Mouse (Mus musculus) mature B cell (primary cell): ENCODE results near the gene Fiz1.
"Not testable (repeated sequence)": the region's sequence is repeated elsewhere in the genome, so short reads cannot be mapped to it uniquely, and the experiment has no call there.

Experiments
- in situ Hi-C: fragments of 300-500 bp; cut with MboI; formaldehyde crosslinking; loops from 2 replicates; pipeline ENCODE4 v1.14.3; 2019

The Fiz1 gene

DNA sequence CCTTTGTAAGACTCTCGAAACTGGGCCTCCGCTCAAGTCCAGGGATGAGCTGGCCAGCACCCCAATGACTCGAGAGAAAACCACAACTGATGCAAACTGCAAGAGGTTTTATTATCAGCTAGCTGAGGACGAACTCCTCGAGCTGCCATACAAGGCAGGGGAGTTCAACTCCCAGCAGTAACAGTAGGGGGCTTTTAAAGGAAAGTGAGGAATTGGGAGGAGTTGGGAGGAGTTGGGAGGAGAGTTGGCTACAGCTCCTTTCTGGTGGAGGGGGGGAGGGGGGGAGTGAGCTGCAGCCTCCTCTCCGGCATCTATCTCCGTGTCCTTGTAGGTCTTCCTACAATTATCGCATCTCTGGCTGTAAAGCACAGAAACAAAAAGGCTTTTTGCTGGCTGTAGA is 11.6 kb downstream of the Fiz1 start:
- in situ Hi-C loops = not testable (repeated sequence)

GRCm38 (mm10) chr7:4999876-5000275 is 14.6 kb downstream of the Fiz1 start:
- in situ Hi-C loops = no loop called here

GRCm38 (mm10) chr7:4996934-4997333 is 17.6 kb downstream of the Fiz1 start:
- in situ Hi-C loops = no loop called here

- in situ Hi-C loops = no loop called here
These were observed 18.2 kb downstream of the Fiz1 start, which contains the start of gene Zfp579 for GRCm38 (mm10) chr7:4996003-4996895. TSS of gene Zfp579 (minus strand) at chr7:4996158.

DNA sequence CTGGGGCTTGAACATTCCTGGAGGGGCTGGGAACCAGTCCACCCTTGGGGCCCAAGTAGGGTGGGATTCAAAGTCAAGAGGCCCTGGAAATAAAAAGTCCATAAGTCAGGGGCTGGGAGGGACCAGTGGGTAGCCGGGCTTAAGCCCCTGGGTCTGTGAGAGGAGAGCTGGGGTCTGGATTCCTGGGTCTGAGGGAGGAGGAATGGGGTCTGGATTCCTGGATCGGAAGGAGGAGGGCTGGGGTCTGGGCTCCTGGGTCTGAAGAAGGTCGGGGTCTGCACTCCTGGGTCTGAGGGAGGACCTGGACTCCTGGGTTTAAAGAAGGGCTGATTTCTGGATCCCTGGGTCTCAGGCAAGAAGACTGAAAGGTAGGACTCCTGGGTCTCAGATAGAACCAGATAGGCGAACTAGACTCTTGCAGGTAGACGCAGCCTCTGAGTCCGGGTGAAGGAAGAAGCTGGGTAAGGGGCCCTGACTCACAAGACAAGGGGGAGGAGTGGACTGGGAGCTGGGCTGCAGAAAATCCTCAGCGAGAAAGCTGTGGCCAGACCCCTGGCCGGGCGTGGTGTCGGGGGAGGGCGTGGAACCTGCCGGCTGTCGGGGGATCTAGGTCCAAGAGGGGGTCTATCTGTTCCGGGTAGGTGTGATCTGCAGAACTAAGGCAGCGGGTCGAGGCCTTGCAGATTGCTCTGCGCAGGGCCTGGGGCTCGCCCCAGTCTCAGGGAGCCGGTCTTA is 19.1 kb downstream of the Fiz1 start:
- in situ Hi-C loops = no loop called here

DNA sequence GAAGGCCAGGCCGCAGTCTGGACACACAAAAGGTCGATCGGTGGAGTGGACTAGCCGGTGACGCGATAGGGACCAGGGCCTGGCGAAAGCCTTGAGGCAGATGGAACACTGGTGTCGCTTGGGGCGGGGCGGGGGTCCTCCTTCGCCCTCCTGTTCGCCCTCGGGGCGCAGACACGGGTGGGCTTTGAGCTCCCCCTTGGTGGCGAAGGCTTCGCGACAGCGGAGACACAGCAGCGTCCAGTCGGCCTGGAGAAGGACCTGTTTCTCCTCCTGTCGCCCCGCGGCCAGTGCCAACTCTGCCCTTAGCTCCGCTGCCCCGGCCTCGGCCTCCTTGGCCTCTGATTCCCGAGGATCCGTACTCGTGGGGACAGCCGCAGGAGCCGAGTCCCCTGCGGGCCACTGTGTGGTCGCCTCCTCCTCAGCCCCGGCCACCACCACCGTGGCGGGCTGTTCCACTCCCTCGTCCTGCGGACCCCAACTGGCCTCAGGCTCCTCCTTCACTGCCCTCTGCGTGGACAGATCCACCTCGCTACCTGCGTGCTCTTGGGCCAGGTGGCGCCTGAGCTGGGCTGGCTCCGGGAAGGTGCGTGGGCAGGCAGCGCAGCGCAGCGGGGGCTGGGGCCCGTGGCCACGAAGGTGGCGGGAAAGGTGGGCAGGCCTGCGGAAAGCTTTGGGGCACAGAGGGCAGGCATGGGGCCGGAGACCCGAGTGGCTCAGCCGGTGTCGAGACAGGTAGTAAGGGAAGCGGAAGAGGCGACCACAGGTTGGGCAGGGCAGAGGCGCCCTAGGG is 20.3 kb downstream of the Fiz1 start:
- in situ Hi-C loops = no loop called here

DNA sequence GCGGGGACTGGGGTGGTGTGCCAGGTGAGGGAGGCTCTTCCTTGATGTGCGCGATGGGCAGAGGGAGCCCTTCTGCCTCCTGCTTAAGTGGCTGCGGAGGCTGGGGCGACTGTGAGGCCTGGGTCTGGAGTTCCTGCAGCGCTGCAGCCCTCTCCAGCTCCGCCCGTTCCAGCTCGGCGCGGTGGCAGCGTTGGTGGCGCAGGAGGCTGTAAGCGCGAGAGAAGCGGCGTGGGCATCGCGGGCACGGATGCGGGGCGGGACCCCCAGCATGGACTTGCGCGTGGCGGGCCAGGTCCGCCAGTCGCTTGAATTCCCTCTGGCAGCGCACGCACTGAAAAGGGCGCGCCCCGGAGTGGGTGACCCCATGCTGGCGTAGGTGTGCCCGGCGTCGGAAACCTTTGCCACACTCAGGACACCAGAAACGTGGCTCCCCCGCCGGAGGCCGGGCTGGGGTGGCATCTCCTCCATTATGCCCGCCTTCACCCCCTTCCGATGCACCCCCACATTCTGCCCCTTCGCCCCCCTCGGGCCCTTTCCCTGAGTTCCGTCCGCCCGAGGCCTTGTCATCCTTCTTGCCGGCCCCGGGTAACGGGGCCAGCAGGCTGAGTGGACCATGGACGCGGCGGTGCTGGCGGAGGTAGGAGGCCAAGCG is 21.0 kb downstream of the Fiz1 start:
- in situ Hi-C loops = no loop called here

- in situ Hi-C loops = no loop called here
These were observed 26.2 kb downstream of the Fiz1 start for GRCm38 (mm10) chr7:4988250-4988649.

GRCm38 (mm10) chr7:4976832-4977231 is 37.7 kb downstream of the Fiz1 start:
- in situ Hi-C loops = no loop called here

- in situ Hi-C loops = no loop called here
These were observed 39.0 kb downstream of the Fiz1 start for GRCm38 (mm10) chr7:4975455-4975854.

- in situ Hi-C loops = no loop called here
These were observed 42.0 kb downstream of the Fiz1 start for GRCm38 (mm10) chr7:4972321-4973047.

- in situ Hi-C loops = no loop called here
These were observed 42.8 kb downstream of the Fiz1 start for GRCm38 (mm10) chr7:4971710-4972109.

GRCm38 (mm10) chr7:4971068-4971467 is 43.4 kb downstream of the Fiz1 start, which contains the start of gene Sbk3:
TSS of gene Sbk3 (minus strand) at chr7:4971168.
- in situ Hi-C loops = no loop called here

DNA sequence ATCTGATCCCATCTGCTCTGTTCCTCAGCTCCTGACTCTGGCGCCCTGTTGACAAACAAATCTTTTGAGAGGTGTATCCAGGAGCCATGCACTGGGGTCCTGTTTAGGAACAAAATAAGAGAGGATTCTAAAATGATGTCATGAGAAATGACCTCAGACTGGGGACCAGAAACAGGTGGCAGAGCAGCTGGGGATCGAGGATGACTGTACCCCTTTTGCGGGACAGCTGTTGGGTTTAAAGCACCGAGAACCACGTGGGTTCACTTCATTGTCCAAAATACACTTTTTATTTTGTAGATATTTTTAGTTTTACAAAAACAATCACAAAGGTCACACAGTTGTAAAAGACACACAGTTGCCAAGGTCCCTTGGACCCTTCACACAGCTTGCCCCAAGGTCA is 49.5 kb downstream of the Fiz1 start:
- in situ Hi-C loops = no loop called here

- in situ Hi-C loops = no loop called here
These were observed 50.2 kb downstream of the Fiz1 start, which contains the start of gene Sbk2 for GRCm38 (mm10) chr7:4964272-4964671. TSS of gene Sbk2 (minus strand) at chr7:4964406.

DNA sequence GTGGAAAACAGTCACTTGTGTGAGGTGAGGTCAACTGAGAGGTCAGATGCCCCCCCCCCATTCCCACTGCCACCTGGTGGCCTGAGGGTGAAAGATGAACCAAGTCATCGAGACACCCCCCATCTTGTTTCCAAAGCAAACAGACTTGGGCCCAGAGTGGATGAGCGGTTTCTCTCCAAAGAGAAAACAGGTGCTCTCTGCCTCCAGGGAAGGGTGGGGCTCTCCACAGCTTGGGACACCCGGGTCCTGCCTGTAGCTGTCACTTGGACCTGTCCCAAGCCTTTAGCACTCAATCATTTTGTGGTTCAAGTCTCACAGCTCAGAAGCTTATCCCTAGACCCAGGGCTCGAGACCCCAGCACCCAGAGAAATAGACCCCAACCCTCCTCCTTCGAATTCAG is 51.0 kb downstream of the Fiz1 start:
- in situ Hi-C loops = no loop called here

GRCm38 (mm10) chr7:4957361-4957760 is 57.1 kb downstream of the Fiz1 start:
- in situ Hi-C loops = no loop called here
